Mouse (Mus musculus): ENCODE measurements around the gene Blzf1. TPM values are rescaled to one million over a fixed set of nuclear protein-coding genes. Genes with fewer than 3 reads are reported as not detected.
A peak's percentile ranks its signal among the peaks of the same experiment; 100 is the strongest.

The Blzf1 gene
- total RNA-seq, 2 experiments from 2014 or later, result 22.0 to 23.6 TPM

DNA sequence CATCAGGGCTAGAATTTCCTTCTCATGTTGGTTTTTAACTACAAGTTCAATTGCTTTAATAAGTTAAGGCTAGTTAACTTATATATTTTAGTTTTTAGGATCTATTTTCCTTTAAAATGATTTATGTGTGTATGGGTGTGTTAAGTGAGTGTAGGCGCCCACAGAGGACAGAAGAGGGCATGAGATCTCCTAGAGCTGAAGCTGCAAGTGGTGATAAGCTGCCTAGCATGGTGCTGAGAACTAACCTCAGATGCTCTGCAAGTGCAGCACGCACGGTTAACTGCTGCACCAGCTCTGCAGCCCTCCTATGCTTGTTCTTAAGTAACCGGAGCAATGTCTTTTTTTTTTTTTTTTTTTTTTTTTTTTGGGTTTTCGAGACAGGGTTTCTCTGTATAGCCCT is 10.8 kb downstream of the Blzf1 start:
- DNase-seq (ENCODE audit: low spot score in 2 of 2), result no peak

DNA sequence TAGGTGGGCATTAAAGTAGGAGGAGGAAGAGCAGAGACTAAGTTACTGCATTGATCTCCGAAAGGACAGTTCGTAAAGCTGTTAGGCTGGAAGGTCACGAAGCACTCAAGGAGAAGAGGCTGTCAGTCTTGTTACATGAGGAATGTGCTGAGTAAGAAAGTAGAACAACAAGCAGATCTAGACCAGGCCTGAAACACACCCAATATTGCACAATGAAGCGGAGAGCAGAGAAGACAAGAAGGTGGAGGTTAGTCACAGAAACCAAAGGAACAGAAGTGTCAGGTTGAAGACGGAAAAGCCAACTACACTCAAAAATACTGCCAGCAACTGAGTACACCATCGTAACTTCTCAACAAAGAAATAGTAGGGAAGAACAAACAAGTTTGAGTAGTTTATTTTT is 13.2 kb downstream of the Blzf1 start:
- no peak for DNase-seq (ENCODE audit: low spot score in 2 of 2)

DNA sequence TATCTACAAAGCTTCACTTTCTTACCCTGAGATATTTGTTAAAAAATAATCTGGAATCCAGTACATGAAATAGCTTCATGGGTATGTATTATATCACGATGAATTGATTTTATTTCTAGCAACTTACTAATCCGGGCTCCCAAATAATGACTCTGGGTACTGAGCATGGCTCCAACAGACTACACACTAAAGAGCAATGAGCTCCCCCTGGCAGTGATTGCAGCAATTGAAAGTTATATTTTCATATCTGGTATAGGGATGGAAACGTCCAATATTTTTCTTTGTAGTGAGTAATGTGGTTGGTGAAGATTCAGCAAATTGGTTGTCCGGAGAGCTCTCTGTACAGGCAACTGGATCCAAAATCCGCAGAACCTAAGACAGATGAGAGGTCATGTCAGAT is 15.2 kb downstream of the Blzf1 start:
- no peak for DNase-seq (ENCODE audit: low spot score in 2 of 2)

DNA sequence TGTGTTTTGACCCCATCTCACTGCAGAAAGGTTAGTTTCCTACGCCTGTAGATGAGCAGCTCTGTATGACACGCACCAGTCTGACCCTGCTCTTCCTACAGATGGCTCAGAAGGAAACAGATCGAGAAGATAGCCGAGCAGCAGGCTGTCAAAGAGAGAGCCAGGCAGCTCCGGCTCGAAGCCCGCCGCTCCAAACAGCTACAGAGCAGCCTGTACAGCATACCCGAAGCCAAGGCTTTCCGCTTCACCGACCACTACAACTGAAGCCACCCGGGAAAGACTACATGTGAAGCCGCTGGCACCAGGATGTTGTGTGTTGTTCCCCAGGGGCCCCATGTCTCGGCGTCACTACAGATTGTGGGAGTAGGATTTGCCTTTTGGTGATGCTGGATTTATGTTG is 19.9 kb downstream of the Blzf1 start:
- DNase-seq (ENCODE audit: low spot score in 2 of 2), result no peak

DNA sequence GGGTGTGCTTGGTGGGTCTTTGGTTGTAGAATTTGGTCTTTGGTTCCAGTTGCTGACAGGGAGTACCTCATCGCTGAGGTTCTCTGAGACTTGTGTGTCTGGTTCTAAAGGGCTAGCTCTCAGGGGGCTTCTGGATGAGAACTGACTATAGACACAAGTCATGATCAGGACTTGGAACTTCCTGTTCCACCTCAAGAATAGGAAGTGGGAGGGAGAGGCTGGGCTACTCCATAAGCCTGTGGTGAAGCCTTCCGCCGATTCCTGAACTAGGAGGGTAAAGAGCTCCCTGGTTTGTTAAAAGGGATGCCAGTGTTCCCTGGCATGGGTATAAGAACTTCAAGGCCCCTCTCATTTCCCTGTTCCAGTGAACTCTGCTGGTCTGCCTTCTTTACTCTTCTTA is 23.3 kb downstream of the Blzf1 start:
- DNase-seq (ENCODE audit: low spot score in 2 of 2), result no peak

DNA sequence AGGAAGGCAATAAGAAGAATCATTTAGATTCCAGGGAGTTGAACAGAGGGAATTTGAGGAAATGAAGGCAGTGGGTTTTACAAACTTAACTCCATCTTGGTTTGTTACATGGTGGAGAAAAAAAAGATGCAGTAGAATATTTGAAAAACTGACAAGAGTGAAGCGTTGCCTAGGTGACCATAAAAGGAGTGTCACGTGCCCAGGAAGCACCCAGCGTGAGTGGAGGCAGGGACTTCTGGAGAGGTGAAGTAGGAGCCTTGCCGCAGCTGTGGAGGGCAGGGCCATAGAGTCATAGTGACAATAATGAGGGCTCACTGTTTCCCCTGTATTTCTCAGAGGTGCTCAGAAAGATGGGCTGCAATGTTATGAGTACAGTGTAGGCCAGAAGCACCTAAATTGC is 28.0 kb downstream of the Blzf1 start:
- DNase-seq (ENCODE audit: low spot score in 2 of 2), result no peak

DNA sequence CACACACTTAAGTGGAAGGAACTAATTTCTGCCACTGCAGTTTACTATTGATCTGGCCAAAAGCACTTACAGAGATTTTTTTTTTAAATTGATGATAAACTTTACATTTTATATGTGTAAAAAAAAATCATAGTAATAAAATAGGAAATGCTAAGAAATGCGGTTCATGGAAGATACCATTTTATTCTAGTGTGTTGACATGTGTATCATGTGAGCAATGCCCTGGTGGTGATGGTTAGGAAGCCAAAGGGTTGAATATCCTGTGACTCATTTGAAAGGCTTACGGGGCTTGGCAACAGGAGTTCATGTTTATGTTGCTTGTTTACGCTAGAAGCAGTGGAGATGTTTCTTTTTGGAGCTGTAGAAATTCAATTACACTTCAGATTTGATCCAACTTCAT is 30.7 kb downstream of the Blzf1 start:
- DNase-seq (ENCODE audit: low spot score in 2 of 2), result no peak

DNA sequence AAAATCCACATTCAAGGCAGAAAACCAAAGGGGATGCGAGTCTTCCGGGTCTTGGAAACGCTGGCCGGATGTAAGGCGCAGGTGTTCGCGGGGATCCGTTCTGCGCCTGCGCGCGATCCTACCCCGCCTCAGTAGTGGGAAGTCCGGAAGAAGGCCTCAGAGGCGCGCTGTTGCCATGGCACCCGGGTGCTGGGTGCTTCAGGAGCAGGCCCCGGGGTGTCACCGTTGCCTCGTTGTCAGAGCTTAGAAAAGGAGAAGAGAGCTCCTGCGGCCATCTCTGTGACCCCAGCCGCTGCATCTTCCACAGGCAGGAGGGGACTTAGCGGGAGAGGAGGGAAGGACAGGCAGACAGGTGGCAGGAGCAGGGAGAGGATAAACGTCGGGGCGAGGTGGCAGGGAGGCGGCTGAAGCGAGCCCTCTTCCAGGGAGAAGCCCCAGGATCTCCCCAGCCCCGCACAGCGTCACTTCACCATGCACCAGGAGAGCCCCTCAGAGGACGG is 31.8 kb downstream of the Blzf1 start, which contains the start of gene Ccdc181:
Ccdc181 (plus strand) TSS at position 131 of the 500 bp plus-strand sequence.
- peak; percentile 96 to 97 for DNase-seq (ENCODE audit: low spot score in 2 of 2)

DNA sequence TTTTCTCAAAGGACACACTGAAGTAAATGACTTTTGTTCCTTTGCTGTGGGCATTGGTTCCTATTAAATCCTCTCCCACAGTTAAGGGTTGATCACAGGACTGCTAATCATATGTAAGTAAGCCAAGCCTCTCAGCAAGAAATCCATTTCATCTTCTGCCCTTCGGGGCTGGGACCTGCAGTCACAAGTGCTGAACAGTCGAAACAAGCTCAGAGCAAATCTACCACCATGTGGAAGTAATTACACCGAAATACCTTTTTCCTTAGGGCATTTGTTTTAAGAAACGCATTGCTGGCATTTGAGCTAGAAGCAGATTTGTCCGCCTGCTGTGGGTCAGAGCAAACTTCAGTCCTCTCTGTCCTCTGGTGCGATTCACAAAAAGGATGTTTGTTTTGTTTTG is 33.6 kb downstream of the Blzf1 start:
- DNase-seq (ENCODE audit: low spot score in 2 of 2), result no peak

DNA sequence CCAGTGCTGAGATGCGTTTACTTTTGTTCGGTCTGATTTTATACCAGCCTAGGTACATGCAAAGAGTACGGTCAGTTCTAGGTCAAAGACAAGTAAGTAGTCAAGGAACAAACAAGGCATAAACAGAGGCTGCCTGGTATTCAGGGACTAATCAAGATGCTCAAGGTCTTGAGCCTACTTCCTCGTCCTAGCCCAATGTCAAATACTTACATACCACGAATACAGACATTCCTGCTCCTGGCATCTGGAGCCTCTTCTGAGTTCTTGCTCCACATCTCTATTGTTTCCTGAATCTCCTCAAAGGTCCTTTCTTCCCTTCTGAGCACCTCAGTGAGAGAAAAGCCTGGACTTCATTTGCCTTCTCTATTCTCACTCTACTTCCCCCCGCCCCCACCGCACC is 36.3 kb downstream of the Blzf1 start:
- no peak for DNase-seq (ENCODE audit: low spot score in 2 of 2)

DNA sequence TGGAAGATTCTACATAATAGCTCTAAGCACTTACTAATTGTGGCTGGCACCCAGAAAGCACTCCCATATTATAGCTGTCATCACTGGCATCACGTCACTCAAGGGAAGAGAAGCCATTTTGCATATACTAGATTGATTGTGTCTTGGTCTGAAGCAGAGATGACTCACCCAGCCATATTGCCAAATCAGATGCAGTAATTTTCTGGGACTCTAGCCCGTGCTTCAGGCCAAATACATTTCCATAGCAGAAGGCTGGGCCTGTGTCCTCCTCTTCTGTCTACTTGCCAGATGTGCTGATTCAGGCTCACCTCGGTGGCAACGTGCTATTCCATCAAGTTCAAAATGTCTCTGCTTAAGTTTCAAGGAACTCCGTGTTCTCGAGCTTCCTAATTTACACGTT is 45.7 kb downstream of the Blzf1 start:
- DNase-seq (ENCODE audit: low spot score in 2 of 2), result peak in 1 of 2 experiments; percentile 21

DNA sequence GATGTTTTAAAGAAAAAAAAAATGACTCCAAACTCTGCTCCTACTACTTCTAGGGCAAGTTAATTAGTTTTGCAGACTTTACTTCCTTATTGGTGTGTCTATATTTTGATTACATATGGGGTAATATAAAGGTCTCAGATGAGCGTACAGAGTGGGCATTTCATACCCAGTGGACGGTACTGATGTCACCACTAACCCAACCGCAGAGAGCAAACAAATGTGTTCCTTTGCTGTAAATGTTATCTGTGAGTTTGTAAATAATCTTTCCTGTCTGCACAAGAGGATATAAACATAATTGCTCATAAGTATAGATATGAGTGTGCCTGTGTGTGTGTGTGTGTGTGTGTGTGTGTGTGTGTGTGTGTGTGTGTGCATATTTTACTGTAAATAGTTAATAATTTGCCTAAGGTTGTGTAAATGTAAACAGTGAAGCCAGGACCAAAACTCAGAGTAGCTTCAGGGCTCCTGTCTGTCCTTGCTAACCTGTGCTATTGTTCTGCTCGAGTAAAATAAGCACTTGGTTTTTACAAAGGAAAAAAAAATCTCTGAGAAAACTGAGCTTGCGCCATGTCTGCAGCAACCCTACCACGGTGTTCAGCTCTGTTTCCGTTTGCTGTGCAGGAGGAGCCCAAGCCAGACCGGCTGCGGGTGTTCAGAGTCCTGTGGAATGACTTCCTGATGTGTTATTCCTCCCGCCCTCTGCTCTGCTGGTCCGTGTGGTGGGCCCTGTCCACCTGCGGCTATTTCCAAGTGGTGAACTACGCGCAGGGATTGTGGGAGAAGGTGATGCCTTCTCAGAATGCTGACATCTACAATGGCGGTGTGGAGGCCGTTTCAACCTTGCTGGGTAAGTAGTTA is 46.9 kb downstream of the Blzf1 start:
- no peak for DNase-seq (ENCODE audit: low spot score in 2 of 2)

DNA sequence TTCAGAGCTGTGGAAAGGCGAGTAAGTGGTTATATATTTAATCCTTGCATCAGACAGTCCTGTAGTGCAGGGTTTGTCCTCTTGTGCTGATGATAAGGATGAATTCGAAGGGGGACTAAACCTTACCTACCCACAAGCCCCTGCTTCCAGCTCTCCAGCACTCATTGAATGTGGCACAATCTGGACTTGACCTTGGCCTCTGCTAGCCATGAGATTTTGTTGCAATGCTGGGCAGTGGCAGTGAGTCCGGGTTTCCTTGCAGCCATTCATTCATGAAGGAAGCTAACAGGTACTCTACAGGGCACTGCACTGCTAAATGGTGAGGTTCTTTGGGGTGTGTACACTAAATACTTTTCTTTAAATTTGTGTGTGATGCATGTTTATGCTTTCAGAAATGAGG is 52.5 kb downstream of the Blzf1 start:
- DNase-seq (ENCODE audit: low spot score in 2 of 2), result no peak

DNA sequence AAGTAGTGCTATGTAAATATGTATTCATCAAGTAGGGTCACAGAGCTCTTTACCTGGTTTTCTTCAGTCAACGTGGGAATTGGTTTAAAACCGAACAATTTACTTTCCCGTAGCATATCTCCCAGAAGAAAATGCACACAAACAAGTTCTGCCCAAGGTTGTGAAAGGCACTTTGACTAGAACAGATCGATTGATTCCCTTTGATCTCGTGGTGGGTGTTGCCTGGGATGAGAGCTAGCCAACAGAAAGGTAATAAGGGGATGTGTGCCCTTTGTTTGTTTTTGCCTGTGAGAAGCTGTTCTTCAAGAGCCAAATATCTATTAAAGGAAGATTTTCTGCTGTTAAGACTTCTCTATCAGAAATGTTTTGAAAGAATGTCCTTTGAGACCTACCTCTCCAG is 54.7 kb downstream of the Blzf1 start:
- DNase-seq (ENCODE audit: low spot score in 2 of 2), result no peak

DNA sequence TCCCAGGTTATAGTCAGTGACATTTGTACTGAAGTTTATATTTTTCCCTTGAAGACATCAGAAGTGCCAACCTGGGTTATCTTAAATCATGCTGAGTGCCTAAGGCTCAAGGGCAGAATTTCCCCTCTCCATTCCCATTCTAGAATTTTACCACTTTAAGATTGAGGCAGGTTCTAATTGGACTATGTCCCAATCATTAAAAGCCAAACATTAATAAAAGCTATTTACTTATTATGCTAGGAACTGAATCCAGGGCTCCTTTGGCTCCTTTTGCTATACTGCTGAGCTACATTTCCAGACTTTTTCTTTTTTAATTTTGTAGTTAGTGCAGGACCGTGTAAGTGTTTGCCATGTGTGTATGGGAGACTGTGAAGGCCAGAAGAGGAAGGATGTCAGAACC is 55.9 kb downstream of the Blzf1 start:
- DNase-seq (ENCODE audit: low spot score in 2 of 2), result no peak

DNA sequence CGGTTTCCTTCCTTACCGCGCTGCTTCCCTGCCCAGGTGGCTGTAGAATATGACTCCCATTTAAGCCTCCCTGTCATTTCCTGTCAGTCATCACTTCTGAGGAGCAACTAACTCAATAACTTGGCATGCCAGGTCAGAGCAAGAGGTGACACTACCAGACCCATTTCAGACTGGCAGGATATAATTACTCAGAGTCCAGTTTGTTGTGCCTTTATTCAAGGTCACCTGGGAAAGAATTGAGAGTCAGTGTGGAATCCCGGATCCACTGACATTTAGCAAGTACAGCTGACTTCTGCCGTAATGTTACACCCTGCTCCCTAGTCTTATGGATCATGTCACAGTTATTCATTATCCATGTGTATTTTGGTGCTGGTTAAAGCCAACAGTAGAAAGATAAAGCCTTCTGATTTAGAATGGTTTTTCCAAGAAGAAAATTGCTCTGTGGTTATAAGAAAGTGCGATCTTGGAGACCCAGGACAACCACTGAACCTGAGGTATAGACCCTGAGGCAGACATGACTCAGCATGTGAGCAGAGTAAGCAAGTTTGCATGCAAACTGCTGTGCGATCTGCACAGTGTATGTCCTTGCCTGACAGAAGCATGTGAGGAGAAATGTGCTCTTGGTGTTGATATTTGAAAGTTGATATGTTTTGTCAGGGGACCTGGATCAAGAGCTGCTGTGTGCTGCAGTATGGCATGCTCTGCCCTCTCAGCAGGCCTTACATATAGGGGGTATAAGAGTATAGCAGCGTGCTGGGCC is 56.7 kb downstream of the Blzf1 start:
- DNase-seq (ENCODE audit: low spot score in 2 of 2), result no peak

DNA sequence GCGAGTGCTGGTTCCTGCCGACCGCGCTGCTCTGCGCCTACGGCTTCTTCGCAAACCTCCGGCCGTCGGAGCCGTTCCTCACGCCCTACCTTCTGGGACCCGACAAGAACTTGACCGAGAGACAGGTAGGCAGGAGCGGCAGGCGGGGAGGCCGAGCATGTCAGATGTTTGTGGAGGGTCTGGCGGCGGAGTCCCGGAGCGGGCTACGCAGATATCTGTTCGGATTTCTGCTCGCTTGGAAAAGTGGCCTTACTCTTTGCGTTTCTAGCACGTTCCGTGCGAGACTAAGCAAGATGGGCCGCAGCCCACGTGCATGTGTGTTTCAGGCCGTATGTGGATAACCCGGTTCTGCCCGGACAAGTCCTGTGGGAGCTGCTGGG is 58.0 kb downstream of the Blzf1 start:
- DNase-seq (ENCODE audit: low spot score in 2 of 2), result no peak

DNA sequence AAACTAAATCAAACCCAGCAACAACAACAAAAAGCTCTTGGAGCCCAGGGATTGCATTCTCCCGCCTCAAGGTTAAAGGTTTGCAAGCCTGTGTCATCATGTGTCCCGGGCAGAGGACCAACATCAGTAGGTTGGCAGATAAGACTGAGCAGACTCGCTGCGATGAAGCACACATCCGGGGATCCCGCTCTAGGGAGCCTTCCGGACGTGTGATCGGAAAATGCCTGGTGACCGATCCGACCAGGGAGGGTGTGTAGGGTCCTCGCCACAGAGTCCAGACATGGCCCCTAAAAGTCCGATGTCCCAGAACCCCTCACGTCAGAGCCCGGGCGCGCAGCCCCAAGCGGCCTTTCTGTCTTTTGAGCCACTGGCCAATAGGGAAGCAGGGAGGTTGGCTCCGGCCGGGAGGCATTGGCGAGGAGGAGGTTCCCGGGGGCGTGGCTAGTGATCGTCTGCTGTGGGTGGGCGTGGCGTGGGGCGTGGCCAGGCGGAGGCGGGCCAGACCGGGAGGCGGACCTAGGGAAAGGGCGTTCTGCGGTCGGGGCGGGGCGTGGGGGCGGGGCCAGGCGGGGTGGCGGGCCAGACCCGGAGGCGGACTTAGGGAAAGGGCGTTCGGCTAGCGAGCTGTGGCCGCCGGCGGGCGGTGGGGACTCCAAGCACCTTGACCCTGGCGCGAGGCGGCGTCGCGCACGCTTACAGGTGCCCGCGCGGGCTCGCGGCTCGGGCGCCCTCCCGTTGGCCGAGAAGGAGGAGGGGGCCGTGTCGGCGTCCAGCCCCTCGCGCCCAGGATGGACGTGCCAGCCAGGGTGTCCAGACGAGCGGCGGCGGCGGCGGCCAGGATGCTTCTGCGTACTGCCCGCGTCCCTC is 58.6 kb downstream of the Blzf1 start, which contains the start of gene Slc19a2:
Slc19a2 (plus strand) TSS at position 582 of the 867 bp plus-strand sequence.
- peak; percentile 97 to 98 for DNase-seq (ENCODE audit: low spot score in 2 of 2)

DNA sequence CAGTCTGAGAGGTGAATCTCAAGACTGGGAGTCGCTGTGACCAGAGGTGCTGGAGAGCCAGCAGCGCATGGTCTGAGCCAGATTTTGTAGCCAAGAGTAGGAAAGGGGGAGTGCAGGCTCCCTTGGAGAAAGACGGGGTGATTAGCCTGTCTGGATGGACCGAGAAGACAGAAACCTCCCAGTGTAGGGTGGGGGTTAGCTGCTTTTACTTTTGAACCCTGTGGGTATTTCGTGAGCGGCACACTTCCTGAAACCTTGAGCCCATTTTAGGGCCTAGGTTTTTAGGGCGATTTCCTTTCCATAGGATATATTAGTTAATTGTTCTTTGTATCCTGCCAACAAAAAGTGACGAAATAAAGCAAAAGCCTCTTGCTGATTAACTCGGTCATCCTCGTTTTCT is 59.3 kb downstream of the Blzf1 start:
- no peak for DNase-seq (ENCODE audit: low spot score in 2 of 2)

DNA sequence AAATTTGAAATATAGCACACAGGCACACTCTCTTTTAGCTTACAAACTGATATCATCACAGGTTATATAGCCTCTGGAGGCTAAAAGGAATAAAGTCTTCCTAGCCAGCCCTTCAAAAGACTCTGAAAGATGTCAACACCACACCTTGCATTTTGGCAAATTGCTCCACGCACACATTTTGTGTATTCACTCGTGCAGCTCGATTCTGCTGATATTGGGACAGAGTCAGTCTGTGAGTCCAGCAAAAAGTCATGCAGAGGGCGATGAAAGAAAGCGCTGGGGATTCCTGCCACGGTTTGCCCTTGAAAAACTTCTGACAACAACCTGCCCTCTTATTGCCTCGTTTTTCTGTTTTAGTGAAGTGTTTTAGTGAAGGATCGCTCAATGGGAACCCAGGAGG is 59.8 kb downstream of the Blzf1 start:
- no peak for DNase-seq (ENCODE audit: low spot score in 2 of 2)

DNA sequence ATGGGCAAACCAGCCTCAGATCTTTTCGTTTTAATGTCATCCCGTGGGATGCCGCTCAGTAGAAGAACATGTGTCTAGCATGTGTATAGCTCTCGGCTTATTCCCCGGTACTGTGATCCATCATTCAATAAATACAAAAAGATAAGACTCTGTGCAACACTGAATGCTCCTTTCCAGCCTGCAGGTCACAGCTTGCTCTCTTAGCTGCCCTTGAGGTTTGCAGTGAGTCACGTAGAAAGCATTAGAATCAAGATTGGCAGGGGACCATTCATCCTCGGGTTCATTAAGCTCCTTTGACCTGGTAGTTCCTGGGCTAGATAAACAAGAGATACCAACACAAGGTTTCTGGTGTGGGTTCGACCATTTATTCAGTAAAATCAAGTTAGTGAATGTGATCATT is 64.5 kb downstream of the Blzf1 start:
- DNase-seq (ENCODE audit: low spot score in 2 of 2), result no peak
